Mouse (Mus musculus): ENCODE measurements at regions not wholly inside any gene's neighbourhood (a gene's known extent, or its start where the extent isn't known, plus 50 kb on each side); places are given as distances from the start of the nearest gene placed in this dataset.
"Not testable (repeated sequence)": the region's sequence is repeated elsewhere in the genome, so short reads cannot be mapped to it uniquely, and the experiment has no call there.

GRCm38 (mm10) chr3:9133991-9134390 lies 475.9 kb downstream of the Zfp704 start:
- DNase-seq (ENCODE audit: low read depth, low spot score) = no peak

DNA sequence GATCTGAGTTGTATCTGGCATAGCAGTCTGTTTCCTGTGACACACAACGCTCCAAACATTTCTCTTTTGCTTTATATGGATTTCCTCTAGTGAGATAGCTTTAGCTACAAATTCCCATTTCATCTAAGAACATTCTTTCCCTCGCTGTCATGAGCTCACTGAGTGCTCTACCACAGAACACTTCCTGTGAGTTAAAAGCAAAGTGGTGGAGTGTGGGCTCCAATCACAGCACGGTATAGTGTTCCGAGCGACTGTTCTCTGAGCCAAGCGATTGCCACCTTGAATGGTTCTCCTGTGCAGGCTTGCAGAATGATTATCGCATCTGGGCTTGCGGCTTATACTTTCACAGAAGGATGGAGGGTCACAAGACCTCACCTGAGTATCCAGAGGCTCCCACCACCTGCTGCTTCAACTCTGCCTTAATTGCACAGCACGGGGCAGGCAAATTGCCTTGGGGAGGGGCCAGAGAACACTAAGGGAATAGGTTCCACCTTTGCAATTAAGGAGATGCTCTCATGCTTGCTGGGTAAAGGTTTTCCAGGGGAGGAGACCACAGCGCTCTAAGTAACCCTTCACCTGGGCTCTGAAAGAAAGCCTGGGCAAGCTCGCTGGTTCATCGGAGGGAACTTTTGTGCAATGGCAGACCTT lies 477.7 kb downstream of the Zfp704 start:
- DNase-seq (ENCODE audit: low read depth, low spot score) = no peak

- DNase-seq (ENCODE audit: low read depth, low spot score) = no peak
Measured at GRCm38 (mm10) chr3:9131366-9131765, 478.5 kb downstream of the Zfp704 start.

- no peak for DNase-seq (ENCODE audit: low read depth, low spot score)
Measured at GRCm38 (mm10) chr3:9128407-9128806, 481.5 kb downstream of the Zfp704 start.

DNA sequence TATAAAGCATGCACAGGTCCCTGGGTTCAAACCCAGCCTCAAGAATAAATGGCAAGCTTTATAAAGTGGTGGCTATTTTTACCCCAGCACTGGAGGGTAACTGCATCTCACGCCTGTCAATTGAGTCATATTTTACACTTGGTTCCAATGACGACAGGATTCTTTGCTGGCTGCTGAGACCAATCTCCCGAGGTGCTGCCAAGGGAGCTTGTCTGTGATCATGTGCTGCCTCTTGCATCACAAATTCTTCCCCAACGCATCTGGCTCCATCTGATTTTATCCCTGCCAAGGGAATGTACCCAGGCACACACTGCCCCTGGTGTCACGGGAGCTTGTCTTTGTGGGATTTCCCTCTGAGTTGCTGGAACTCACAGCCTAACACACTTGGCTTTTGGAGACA lies 486.8 kb downstream of the Zfp704 start:
- no peak for DNase-seq (ENCODE audit: low read depth, low spot score)

GRCm38 (mm10) chr3:9117913-9118312 lies 492.0 kb downstream of the Zfp704 start:
- DNase-seq (ENCODE audit: low read depth, low spot score) = no peak

- no peak for DNase-seq (ENCODE audit: low read depth, low spot score)
Measured at GRCm38 (mm10) chr3:9113410-9113809, 496.5 kb downstream of the Zfp704 start.

- no peak for DNase-seq (ENCODE audit: low read depth, low spot score)
Measured at GRCm38 (mm10) chr3:9110741-9111140, 499.1 kb downstream of the Zfp704 start.

DNA sequence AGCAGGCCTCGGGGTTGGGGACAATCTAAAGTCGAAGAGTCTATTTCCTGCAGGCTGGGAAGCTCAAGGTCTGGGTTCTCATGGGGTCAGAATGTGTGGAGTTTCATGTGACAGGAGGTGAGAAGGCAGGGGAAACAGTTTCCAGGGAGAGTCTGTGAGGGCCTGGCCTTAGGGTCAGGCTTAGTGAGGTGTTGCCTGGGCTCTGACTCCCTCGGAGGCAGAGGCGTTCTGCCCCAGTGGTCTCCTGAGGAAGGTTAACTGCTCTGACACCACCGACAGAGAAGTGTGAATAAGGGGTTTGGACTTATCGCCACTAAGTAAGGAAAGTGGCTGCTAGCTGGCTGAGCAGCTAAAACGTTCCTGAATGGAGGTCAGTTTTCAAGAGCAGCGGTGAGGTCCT lies 499.9 kb downstream of the Zfp704 start:
- no peak for DNase-seq (ENCODE audit: low read depth, low spot score)

- DNase-seq (ENCODE audit: low read depth, low spot score) = no peak
Measured at GRCm38 (mm10) chr3:9109485-9109884, 500.4 kb downstream of the Zfp704 start.

GRCm38 (mm10) chr3:9107766-9108410 lies 502.0 kb downstream of the Zfp704 start:
- DNase-seq (ENCODE audit: low read depth, low spot score) = no peak

DNA sequence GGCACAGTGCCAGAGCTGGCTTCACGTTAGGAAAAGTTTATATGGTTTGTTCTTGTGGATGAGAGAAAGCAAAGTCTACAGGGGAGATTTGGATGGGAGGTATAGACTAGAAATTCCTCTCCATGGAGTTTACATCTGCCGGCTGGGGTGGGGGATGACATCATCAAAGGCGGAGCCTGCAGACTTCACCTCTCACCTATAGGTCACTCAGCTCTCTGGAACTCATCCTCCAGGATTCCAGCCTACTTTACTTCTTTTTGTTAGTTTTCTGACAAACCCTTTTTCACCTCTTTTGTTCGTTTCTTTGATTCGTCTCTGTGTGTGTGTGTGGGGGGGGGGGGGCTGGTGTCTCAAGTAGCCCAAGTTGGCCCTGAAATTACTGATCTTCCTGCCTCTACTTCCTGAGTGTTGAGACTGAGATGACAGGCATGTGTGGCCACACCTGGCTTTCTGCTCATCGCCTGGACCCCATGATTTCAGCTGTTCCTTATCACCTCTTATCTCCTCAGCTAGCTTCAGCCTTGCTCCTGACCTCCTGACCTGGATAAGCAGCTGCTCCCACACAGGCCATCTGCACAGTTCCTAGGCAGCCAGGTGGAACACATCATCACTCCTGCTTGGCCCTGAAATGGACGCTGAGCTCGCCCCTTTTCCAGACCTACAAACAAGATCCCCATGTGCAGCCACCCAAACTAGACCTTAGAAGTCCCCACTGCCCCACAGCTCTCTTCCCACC lies 504.5 kb downstream of the Zfp704 start:
- no peak for DNase-seq (ENCODE audit: low read depth, low spot score)

DNA sequence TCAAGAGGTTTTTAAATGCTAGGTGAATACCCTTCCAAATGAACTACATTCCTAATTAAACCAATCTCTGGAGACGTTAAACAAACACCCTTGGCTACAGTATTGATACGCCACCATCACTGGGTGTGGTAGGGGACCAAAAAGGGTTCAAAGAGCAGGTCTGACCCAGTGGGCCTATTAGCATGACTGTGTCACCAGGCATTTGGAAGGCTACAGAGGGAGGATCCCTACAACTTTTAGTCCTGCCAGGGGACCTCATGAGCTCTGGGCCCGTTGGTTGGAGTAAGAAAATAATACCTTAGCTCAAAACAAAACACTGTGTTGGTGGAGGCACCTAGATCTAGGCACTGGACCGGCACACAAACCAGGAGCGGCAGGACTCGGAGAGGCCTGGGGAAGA lies 506.4 kb downstream of the Zfp704 start:
- no peak for DNase-seq (ENCODE audit: low read depth, low spot score)

DNA sequence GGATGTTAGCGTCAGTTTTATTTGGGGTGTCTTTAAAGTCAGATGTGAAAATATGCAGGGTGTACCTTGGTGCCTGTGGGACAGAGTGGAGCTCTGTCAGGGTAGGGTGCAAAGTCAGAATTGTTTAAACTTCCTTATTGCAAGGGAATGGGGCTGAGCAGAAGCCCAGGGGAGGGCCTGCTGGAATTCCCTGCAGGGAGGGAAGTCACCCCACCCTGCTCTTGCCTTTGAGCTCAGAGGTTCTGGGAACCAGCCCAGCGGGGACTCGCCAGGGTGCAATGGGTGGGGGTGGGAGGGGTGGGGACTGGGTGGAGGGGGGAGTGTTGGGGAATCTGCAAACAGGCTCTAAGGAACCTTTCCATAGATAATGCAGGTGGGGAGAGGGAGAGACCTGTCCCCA lies 508.6 kb downstream of the Zfp704 start:
- DNase-seq (ENCODE audit: low read depth, low spot score) = no peak

DNA sequence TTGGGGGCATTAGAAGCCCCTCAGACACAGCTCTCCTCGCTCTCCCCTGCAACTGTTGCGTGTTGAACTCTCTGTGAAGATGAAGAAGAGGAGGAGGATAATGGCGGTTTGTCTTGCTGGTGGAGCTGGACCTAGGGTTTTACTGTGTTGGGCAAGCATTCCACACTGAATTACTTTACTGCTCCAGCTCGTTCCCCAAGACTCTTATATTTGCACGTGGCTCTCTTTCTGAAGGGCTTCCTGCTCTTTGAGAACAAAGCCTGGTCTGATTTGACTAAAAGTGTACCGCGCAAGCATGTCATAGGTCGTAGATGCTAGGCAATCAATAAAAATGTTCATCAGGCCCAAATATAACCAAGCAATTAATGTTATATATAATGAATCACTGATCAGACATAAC lies 509.1 kb downstream of the Zfp704 start:
- DNase-seq (ENCODE audit: low read depth, low spot score) = no peak

DNA sequence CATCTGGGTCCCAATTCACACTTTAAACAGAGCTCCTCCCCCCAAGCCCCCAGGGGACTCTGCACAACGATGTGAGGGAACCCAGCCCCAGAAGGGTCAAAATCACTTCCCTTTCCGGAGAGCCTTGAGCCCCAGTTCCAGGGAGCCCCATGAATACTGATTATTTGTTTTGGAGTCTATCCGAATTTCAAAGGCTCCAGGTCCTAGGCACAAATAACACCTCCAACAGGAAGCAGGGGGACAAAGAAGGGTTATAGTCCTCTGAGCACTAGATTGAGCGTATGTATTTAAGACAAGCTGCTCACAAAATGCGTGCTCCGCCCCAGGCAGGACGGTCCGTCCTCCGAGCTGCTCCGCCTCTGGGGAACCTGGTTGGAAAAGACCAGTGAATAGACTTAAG lies 511.4 kb downstream of the Zfp704 start:
- DNase-seq (ENCODE audit: low read depth, low spot score) = no peak

DNA sequence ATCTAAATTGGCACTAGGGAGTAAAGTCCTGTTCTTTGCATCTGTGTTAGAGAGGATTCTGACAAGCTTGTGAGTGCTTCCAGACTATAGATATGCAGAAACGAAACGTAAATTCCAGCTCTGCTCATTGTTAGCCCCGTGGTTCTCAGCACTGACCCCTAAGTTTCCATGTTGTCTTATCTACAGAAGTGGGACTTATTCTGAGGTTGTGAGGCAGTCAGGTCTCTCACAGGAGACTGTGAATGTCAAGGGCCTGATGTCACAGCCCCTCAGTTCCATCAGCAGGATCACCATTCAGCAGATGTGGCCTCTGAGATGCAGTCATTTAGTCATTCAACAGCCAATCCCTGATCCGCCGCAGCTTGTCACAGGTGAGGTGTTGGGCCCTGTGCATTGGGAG lies 525.8 kb downstream of the Zfp704 start:
- DNase-seq (ENCODE audit: low read depth, low spot score) = no peak

DNA sequence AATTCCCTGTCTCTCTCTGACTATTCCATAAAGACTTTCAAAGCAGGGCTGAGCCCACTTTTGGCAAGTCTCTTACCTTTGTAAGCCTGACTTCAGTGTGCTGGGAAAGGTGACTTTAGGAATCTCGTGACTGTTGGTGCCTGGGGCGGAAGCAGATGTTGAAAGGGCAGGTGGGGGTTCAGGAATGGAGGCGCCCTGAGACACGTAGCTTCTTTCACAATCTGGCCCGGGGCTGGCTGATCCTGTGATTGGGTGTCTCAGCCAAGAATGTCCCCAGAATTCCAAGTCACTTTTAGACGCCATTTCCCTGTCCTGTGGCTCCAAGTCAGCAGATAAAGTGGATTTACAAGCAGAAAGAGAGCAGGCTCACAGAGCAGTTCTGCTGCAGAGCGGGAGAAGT lies 527.8 kb downstream of the Zfp704 start:
- no peak for DNase-seq (ENCODE audit: low read depth, low spot score)

DNA sequence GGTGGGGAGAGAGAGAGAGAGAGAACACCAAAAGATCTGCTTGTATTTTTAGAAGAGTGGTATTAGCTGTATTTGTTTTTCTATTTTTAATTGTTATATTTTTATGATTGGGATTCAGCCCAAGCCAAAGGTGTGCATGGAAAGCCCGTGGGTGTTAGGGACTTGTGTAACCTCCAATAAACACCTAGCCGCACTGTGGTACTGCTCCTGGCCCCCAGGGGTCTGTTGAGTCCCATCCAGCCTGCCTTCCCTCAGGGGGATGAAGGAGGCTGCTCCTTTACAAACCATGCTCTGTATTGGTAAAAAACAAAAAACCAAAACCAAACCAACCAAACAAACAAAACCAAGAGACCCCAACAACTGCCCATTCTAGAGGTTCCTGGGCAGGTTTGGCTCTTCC lies 531.7 kb downstream of the Zfp704 start:
- DNase-seq (ENCODE audit: low read depth, low spot score) = no peak

GRCm38 (mm10) chr3:9076696-9077095 lies 533.2 kb downstream of the Zfp704 start:
- DNase-seq (ENCODE audit: low read depth, low spot score) = no peak

DNA sequence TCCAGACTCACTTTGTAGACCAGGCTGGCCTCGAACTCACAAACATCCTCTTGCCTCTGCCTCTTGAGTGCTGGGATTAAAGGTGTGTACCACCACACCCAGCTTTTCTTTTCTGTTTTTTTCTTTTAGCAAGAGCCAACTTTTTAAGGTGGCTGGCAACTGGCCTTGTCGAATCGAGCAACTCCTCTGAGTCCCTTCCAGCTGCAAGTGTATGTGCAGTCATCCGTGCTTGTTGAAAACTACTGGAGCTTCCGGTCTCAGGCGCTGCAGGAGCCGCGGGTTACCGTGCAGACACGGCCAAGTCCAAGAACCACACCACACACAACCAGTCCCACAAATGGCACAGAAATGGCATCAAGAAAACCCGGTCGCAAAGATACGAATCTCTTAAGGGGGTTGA lies 537.4 kb downstream of the Zfp704 start:
- DNase-seq (ENCODE audit: low read depth, low spot score) = not testable (repeated sequence)

DNA sequence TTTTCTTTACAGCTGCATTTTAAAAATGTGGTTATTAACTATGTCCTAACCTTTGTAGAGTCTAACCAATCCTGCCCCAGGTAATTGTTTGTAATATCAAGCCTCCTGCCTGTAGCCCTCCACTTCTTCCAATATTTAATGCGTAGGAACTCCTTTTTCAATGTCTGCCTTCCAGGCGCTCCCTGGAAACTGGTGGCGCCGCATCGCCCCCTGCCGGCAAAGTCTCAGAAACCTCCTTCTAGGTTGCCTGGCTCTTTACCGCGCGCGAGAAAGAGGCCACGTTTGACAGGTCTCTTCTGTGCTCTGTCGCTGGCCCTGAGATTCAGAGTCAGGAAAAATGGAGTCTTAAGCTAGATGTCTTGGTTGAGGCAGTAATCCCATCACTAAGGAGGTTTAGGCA lies 542.8 kb downstream of the Zfp704 start:
- DNase-seq (ENCODE audit: low read depth, low spot score) = no peak

DNA sequence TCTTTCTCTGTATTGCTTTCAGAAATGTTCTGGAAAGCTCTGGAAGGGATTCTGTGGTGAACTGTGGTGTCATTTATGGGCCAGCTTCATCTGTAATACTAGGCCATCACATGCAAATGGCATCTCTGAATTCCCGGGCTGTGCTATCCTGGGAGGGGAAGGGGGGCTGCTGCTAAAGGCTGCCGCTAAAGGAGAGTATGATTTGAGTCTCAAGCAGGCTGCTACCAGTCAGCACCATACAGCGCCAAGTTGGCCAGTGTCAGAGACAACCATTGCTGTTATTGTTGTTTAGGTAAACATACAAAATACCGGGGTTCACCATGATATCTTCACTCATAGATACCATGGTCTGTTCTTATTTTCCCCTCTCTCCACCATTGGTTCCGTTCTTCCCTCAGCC lies 543.5 kb downstream of the Zfp704 start:
- DNase-seq (ENCODE audit: low read depth, low spot score) = no peak
